Mouse (Mus musculus) limb, embryonic 10.5 days (tissue): ENCODE results near the gene P4htm. TPM values are rescaled to one million over a fixed set of nuclear protein-coding genes. Genes with fewer than 3 reads are reported as not detected.
"Not testable (repeated sequence)": the region's sequence is repeated elsewhere in the genome, so short reads cannot be mapped to it uniquely, and the experiment has no call there.

Experiments
- DNase-seq: peaks from one replicate; pipeline ENCODE4 v3.0.0-alpha.2; 2017; ENCODE audit warnings: low spot score
- H3K27ac ChIP-seq: fragments of 300-500 bp; sonication (generic); 2 replicates; pipeline ENCODE4 v1.5.1; 2016; ENCODE audit warnings: mild to moderate bottlenecking
- H3K27me3 ChIP-seq: fragments of 300-500 bp; sonication (generic); 2 replicates; pipeline ENCODE4 v1.6.1; 2016; ENCODE audit warnings: low read depth, mild to moderate bottlenecking; ENCODE audit not compliant: poor library complexity, severe bottlenecking
- H3K36me3 ChIP-seq: fragments of 300-500 bp; sonication (generic); 2 replicates; pipeline ENCODE4 v1.6.1; 2016; ENCODE audit warnings: mild to moderate bottlenecking, moderate library complexity
- H3K4me1 ChIP-seq: fragments of 300-500 bp; sonication (generic); 2 replicates; pipeline ENCODE4 v1.6.1; 2016
- H3K4me3 ChIP-seq: fragments of 300-500 bp; sonication (generic); 2 replicates; pipeline ENCODE4 v1.5.1; 2016; ENCODE audit warnings: mild to moderate bottlenecking, moderate library complexity
- H3K9me3 ChIP-seq: fragments of 300-500 bp; sonication (generic); replicated peaks from 2 replicates; pipeline ENCODE4 v1.6.1; 2016; ENCODE audit warnings: mild to moderate bottlenecking
- WGBS: fragments of 180-500 bp; shearing (Covaris S2); methylation state at CpG from one replicate; pipeline ENCODE4 v1.1.7; 2016; 5-methylcytosine and 5-hydroxymethylcytosine counted together
- polyA plus RNA-seq: library from polyadenylated mRNA; unstranded; fragments of >200 nt; fragmentation: Nextera tagmentation; extraction: Ambion mirVana; gene quantifications from 2 replicates; pipeline ENCODE4 v1.2.1, GENCODE M21; 2016

The P4htm gene
- polyA plus RNA-seq, result 3.7 and 6.5 TPM in 2 replicates

- Histone ChIP-seq H3K27ac (peak within 1 kb of the TSS; percentile 82), H3K4me1 (peaks cover 15% of the 10 kb centered on the region), H3K36me3 (peaks cover 6% of the 10 kb centered on the region; the same call in 1 of the 2 replicates), H3K27me3 (peaks cover 13% of the 10 kb centered on the region), H3K4me3 (peak within 1 kb of the TSS; percentile 84), H3K9me3 (no peaks in the 10 kb centered on the region)
- peak; percentile 76 for DNase-seq
- WGBS, result 2% methylated on average over 69 of the region's 69 CpGs
These were observed at the start of gene P4htm for GRCm38 (mm10) chr9:108596998-108597764. TSS of gene P4htm (minus strand) at chr9:108597667.

GRCm38 (mm10) chr9:108639825-108640224, 42.4 kb upstream of the P4htm start:
- Histone ChIP-seq H3K4me3 (no peak overlapping the region), H3K27me3 (no peaks in the 10 kb centered on the region), H3K27ac (no peak overlapping the region), H3K9me3 (no peaks in the 10 kb centered on the region), H3K4me1 (no peaks in the 10 kb centered on the region), H3K36me3 (peaks cover 77% of the 10 kb centered on the region)
- 93% methylated on average over 2 of the region's 2 CpGs for WGBS
- no peak for DNase-seq

DNA sequence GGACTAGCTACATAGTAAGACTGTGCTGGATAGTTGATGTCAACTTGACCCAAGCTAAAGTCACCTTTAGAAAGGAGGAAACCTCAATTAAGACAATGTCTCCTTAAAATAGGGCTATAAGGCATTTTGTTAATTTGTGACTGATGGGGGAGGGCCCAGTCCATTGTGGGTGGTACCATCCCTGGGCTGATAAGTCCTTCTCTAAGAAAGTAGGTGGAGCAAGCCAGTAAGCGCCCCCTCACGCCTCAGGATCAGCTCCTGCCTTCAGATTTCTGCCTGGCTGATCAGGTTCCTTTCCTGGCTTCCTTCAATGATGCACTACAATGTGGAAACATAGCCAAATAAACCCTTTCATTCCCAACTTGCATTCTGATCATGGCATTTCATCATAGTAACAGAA, 37.9 kb upstream of the P4htm start:
- Histone ChIP-seq H3K4me1 (no peaks in the 10 kb centered on the region), H3K4me3 (no peak overlapping the region), H3K27me3 (no peaks in the 10 kb centered on the region), H3K27ac (no peak overlapping the region), H3K36me3 (peaks cover 61% of the 10 kb centered on the region), H3K9me3 (no peaks in the 10 kb centered on the region)
- WGBS, result 72% methylated on average over 2 of the region's 2 CpGs
- no peak for DNase-seq

DNA sequence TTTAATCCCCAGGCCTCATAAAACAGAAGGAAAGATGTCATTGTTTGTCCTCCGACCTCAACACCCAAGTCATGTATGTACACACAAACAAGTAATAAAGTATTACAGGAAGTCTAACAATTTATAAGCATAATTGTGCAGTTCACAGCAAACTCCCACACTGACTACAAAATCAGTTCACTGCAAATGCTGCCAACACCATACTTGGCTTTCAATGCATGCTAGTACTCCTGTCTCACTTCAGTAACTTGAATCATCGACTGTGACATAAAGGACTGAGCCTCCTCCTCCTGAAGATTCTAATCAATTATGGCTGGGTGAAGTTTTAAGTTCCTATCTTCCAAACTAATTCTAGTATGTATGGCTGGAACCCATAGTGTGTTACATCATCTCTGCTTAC, 36.4 kb upstream of the P4htm start:
- H3K27me3 ChIP-seq, result no peaks in the 10 kb centered on the region
- no peak overlapping the region for H3K4me3 ChIP-seq
- H3K4me1 ChIP-seq, result no peaks in the 10 kb centered on the region
- H3K36me3 ChIP-seq, result peaks cover 56% of the 10 kb centered on the region
- DNase-seq, result no peak
- H3K27ac ChIP-seq, result no peak overlapping the region
- WGBS, result 89% methylated on average over 2 of the region's 2 CpGs
- no peaks in the 10 kb centered on the region for H3K9me3 ChIP-seq

- 94% methylated on average over 5 of the region's 5 CpGs for WGBS
- Histone ChIP-seq H3K9me3 (no peaks in the 10 kb centered on the region), H3K4me1 (no peaks in the 10 kb centered on the region), H3K27me3 (no peaks in the 10 kb centered on the region), H3K27ac (no peak overlapping the region), H3K4me3 (no peak overlapping the region), H3K36me3 (peaks cover 61% of the 10 kb centered on the region)
- no peak for DNase-seq
These were observed 34.9 kb upstream of the P4htm start for GRCm38 (mm10) chr9:108632375-108632774.

DNA sequence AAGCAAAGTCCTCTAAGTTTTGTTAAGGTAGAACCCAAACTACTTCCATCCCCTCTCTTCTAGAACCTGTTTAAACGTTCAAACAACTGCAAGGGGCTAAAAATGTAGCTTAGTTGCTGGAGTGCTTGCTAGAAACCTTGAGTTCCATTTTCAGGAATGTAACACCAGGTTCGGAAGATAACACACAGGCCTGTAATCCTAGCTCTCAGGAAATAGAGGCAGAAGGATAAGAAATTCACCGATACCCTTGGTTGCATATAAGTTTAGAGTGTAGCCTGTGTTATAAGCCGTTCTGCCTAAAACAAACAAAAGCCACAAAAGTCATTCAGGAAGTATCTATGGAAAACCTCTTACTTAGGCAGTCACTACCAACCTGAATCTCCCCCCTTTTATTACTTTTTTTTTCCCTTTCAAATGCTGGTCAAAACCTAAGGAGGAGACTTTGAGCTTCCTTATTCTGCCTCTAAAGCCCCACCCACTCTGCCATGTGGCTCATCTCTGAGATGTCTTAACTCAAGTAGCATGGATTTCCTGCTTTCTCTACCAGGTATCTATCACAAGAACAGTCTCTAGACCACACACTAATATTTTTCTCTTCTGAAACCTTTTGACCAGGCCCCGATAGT, 34.3 kb upstream of the P4htm start:
- H3K9me3 ChIP-seq, result no peaks in the 10 kb centered on the region
- H3K36me3 ChIP-seq, result peaks cover 56% of the 10 kb centered on the region
- no peaks in the 10 kb centered on the region for H3K4me1 ChIP-seq
- H3K27ac ChIP-seq, result no peak overlapping the region
- H3K27me3 ChIP-seq, result no peaks in the 10 kb centered on the region
- 95% methylated on average over 5 of the region's 5 CpGs for WGBS
- DNase-seq, result no peak
- H3K4me3 ChIP-seq, result no peak overlapping the region

DNA sequence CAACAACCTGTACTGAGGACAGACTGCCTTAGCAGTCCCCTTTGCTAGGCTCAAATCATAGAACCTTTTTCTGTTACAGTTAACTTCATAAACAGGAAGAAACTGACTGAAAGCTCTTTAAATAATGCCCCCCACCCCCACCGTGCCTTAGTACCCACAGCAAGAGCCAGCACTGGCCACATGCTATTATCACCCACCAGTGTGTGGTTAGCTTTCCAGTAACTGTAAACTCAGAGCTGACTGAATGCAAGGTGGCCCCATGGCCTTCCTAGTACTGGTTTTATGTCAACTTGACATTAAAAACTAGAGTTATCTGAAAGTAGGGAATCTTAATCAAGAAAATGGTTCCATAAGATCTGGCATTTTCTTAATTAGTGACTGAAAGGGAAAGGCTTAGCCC, 33.2 kb upstream of the P4htm start:
- 86% methylated on average over 1 of the region's 1 CpGs for WGBS

GRCm38 (mm10) chr9:108628141-108628540, 30.7 kb upstream of the P4htm start:
- Histone ChIP-seq H3K27ac (no peak overlapping the region), H3K27me3 (no peaks in the 10 kb centered on the region), H3K9me3 (no peaks in the 10 kb centered on the region), H3K4me3 (no peak overlapping the region), H3K4me1 (no peaks in the 10 kb centered on the region), H3K36me3 (peaks cover 52% of the 10 kb centered on the region)
- WGBS, result 90% methylated on average over 4 of the region's 4 CpGs
- DNase-seq, result no peak

More for the DNA sequence above, 33.2 kb upstream of the P4htm start:
- no peaks in the 10 kb centered on the region for H3K27me3 ChIP-seq
- DNase-seq, result no peak
- H3K4me1 ChIP-seq, result no peaks in the 10 kb centered on the region
- H3K27ac ChIP-seq, result no peak overlapping the region
- no peaks in the 10 kb centered on the region for H3K9me3 ChIP-seq
- no peak overlapping the region for H3K4me3 ChIP-seq
- H3K36me3 ChIP-seq, result peaks cover 59% of the 10 kb centered on the region

DNA sequence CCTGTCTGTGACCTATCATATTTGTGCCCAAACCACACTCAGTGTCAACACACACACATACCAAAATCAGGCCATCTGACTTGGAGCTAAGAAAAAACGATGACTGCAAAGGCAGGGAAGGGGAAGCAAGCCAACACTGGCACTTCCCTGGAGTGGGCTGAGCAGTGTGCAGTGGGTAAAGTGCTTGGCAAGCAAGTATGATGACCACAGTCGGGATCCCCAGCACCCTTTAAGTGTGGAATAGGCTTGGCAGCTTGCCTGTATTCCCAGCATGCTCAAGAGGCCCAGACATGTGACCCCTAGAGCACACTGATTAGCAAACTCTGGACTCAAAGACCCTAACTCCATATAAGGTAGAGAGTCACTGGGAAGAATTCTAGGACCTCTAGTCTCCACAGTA, 29.0 kb upstream of the P4htm start:
- Histone ChIP-seq H3K4me1 (no peaks in the 10 kb centered on the region), H3K27ac (no peak overlapping the region), H3K9me3 (no peaks in the 10 kb centered on the region), H3K27me3 (no peaks in the 10 kb centered on the region), H3K36me3 (peaks cover 49% of the 10 kb centered on the region), H3K4me3 (no peak overlapping the region)
- no peak for DNase-seq
- 85% methylated on average over 2 of the region's 2 CpGs for WGBS

- H3K9me3 ChIP-seq, result no peaks in the 10 kb centered on the region
- WGBS, result 91% methylated on average over 1 of the region's 1 CpGs
- peaks cover 90% of the 10 kb centered on the region for H3K36me3 ChIP-seq
- no peak overlapping the region for H3K27ac ChIP-seq
- H3K4me1 ChIP-seq, result no peaks in the 10 kb centered on the region
- no peak overlapping the region for H3K4me3 ChIP-seq
- H3K27me3 ChIP-seq, result no peaks in the 10 kb centered on the region
- DNase-seq, result no peak
These were observed 19.8 kb upstream of the P4htm start for GRCm38 (mm10) chr9:108617301-108617700.

DNA sequence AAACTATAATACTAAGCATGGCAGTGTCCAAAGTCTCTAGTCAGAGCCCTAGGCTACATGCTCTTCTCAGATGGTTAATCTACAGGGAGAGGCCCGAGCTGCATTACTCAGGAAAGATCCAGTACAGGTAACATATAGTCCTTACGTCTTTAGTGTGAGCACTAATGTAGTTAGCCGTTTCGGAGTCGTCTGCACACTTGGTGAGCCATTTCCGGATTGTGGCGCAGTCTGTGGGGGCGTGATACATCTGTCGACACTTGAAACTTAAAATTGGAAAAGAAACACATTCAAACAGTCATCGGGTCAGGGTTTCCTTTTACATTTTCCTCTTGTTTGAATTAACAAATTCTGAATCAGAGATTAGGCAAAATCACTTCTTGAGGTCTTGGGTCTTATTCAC, 14.0 kb upstream of the P4htm start:
- no peak overlapping the region for H3K4me3 ChIP-seq
- H3K9me3 ChIP-seq, result no peaks in the 10 kb centered on the region
- 95% methylated on average over 10 of the region's 10 CpGs for WGBS
- DNase-seq, result no peak
- H3K27me3 ChIP-seq, result no peaks in the 10 kb centered on the region
- no peak overlapping the region for H3K27ac ChIP-seq
- no peaks in the 10 kb centered on the region for H3K4me1 ChIP-seq
- peaks cover 100% of the 10 kb centered on the region for H3K36me3 ChIP-seq

DNA sequence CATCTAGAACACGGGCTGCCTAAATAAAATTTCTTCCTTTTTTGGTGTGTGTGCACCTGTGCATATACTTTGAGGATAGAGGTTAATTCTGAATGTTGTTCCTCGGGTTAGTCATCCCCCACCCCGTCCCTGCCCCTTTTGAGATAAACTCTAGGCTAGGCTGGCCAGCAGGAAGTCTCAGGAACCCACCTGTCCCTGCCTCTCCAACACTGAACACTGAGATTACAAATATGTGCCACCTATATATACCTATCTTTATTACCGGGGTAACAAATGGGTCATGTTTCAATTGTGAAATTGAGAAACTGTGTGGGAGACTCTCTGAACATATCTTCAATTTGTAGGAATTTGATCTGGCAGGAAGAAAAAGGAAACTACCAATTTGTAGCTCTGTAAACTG, 11.4 kb upstream of the P4htm start:
- Histone ChIP-seq H3K36me3 (peaks cover 99% of the 10 kb centered on the region), H3K27ac (no peak overlapping the region), H3K4me3 (no peak overlapping the region), H3K27me3 (no peaks in the 10 kb centered on the region), H3K9me3 (no peaks in the 10 kb centered on the region), H3K4me1 (peaks cover 12% of the 10 kb centered on the region)
- DNase-seq, result no peak
- WGBS, result 95% methylated on average over 4 of the region's 4 CpGs

- Histone ChIP-seq H3K4me1 (peaks cover 12% of the 10 kb centered on the region), H3K36me3 (peaks cover 99% of the 10 kb centered on the region)
- not testable (repeated sequence) for H3K4me3 ChIP-seq, H3K27me3 ChIP-seq, H3K9me3 ChIP-seq, H3K27ac ChIP-seq, DNase-seq
- WGBS, result 90% methylated on average over 5 of the region's 5 CpGs
These were observed 10.5 kb upstream of the P4htm start for GRCm38 (mm10) chr9:108607929-108608328.
